Mouse (Mus musculus): Measurements from ENCODE around the gene P2ry2.
A peak's percentile ranks its signal among the peaks of the same experiment; 100 is the strongest.

P2ry2 gene

GRCm38 (mm10) chr7:101026836-101027235 is 14.2 kb upstream of the P2ry2 start:
- no peak for DNase-seq (ENCODE audit: low spot score in 2 of 2)

- no peak for DNase-seq (ENCODE audit: low spot score in 2 of 2)
These were observed 4.8 kb upstream of the P2ry2 start for GRCm38 (mm10) chr7:101017492-101017891.

GRCm38 (mm10) chr7:101017021-101017461 is 4.4 kb upstream of the P2ry2 start:
- no peak for DNase-seq (ENCODE audit: low spot score in 2 of 2)

GRCm38 (mm10) chr7:101014985-101015384 is 2.3 kb upstream of the P2ry2 start:
- no peak for DNase-seq (ENCODE audit: low spot score in 2 of 2)

- DNase-seq (ENCODE audit: low spot score in 2 of 2), result no peak
These were observed 1.4 kb upstream of the P2ry2 start for GRCm38 (mm10) chr7:101014041-101014440.

GRCm38 (mm10) chr7:101011681-101012367 is 842 bp downstream of the P2ry2 start:
- peak; percentile 89 to 90 for DNase-seq (ENCODE audit: low spot score in 2 of 2)

- DNase-seq (ENCODE audit: low spot score in 2 of 2), result no peak
These were observed 1.9 kb downstream of the P2ry2 start for GRCm38 (mm10) chr7:101010741-101011140.

- DNase-seq (ENCODE audit: low spot score in 2 of 2), result no peak
These were observed 6.5 kb downstream of the P2ry2 start for GRCm38 (mm10) chr7:101006201-101006600.

GRCm38 (mm10) chr7:101005119-101005518 is 7.5 kb downstream of the P2ry2 start:
- no peak for DNase-seq (ENCODE audit: low spot score in 2 of 2)

GRCm38 (mm10) chr7:101003442-101004326 is 9.0 kb downstream of the P2ry2 start:
- no peak for DNase-seq (ENCODE audit: low spot score in 2 of 2)

- DNase-seq (ENCODE audit: low spot score in 2 of 2), result peak; percentile 70 to 81
These were observed 10.4 kb downstream of the P2ry2 start for GRCm38 (mm10) chr7:101002274-101002673.

- no peak for DNase-seq (ENCODE audit: low spot score in 2 of 2)
These were observed 13.0 kb downstream of the P2ry2 start for GRCm38 (mm10) chr7:100999623-101000022.

- DNase-seq (ENCODE audit: low spot score in 2 of 2), result no peak
These were observed 14.1 kb downstream of the P2ry2 start for GRCm38 (mm10) chr7:100998578-100998960.

GRCm38 (mm10) chr7:100997951-100998577 is 14.6 kb downstream of the P2ry2 start:
- DNase-seq (ENCODE audit: low spot score in 2 of 2), result no peak

GRCm38 (mm10) chr7:100997215-100997614 is 15.5 kb downstream of the P2ry2 start:
- DNase-seq (ENCODE audit: low spot score in 2 of 2), result no peak

- DNase-seq (ENCODE audit: low spot score in 2 of 2), result no peak
These were observed 16.7 kb downstream of the P2ry2 start for GRCm38 (mm10) chr7:100995951-100996350.

GRCm38 (mm10) chr7:100995260-100995864 is 17.3 kb downstream of the P2ry2 start:
- peak in 1 of 2 experiments; percentile 47 for DNase-seq (ENCODE audit: low spot score in 2 of 2)

GRCm38 (mm10) chr7:100993166-100993565 is 19.5 kb downstream of the P2ry2 start:
- peak; percentile 89 to 90 for DNase-seq (ENCODE audit: low spot score in 2 of 2)

GRCm38 (mm10) chr7:100991972-100992371 is 20.7 kb downstream of the P2ry2 start:
- no peak for DNase-seq (ENCODE audit: low spot score in 2 of 2)

GRCm38 (mm10) chr7:100990636-100991311 is 21.9 kb downstream of the P2ry2 start:
- DNase-seq (ENCODE audit: low spot score in 2 of 2), result peak; percentile 85 to 87

GRCm38 (mm10) chr7:100988092-100988491 is 24.6 kb downstream of the P2ry2 start:
- DNase-seq (ENCODE audit: low spot score in 2 of 2), result peak; percentile 77 to 90
